Mouse (Mus musculus) naive thymus-derived CD4-positive, alpha-beta T cell, adult 2 months (primary cell): ENCODE data around the gene Gm11115.

ENCODE experiments used
- DNase-seq: peaks from one replicate; pipeline ENCODE4 v3.0.0-alpha.2; 2011; ENCODE audit warnings: low read depth

The Gm11115 gene

GRCm38 (mm10) chr5:88153999-88154398, at the start of gene Gm11115:
Gene Gm11115, minus strand, starts transcription at chr5:88154099.
- no peak for DNase-seq

- DNase-seq, result no peak
Observed at GRCm38 (mm10) chr5:88111430-88111829, 42.5 kb downstream of the Gm11115 start, which contains the start of gene Gm11116. Gene Gm11116, minus strand, starts transcription at chr5:88111530.
